Comparison of ENCODE assay signal across 9 mouse cellular contexts in genomic region chr9:57421688-57422111, GRCm38 (mm10). TPM values are rescaled to one million over a fixed set of nuclear protein-coding genes. Genes with fewer than 3 reads are reported as not detected.
DNase-seq lines count a peak whose midpoint lies in the region; ATAC-seq and TF ChIP-seq lines count a peak whose summit lies in the region.
"Had no signal": no experiment of that assay in that cellular context is flagged by ENCODE, and none has a peak within 500 bp of the region (broad histone marks: within the 10 kb centered on the region; RNA-seq: fewer than 3 reads in every experiment).

No protein-coding gene starts in this region.

- TF ChIP-seq CTCF in thymus, adult 2 months (IDR thresholded peaks at IDR 0.05; ENCODE audit: borderline replicate concordance, control insufficient read depth, extremely low read depth, insufficient read depth, low read length, poor library complexity): no peak
- no peak for TF ChIP-seq CTCF in kidney, postnatal 0 days (IDR thresholded peaks at IDR 0.05; ENCODE audit: low read depth)

- peaks cover 40% of the 10 kb centered on the region for H3K4me1 ChIP-seq in heart, embryonic 15.5 days (replicated peaks)
- peaks cover 20% of the 10 kb centered on the region for H3K4me1 ChIP-seq in thymus, adult 2 months (replicated peaks; ENCODE audit: control insufficient read depth, insufficient read depth, low read length)
- peaks cover 7% of the 10 kb centered on the region for H3K4me1 ChIP-seq in kidney, postnatal 0 days (replicated peaks; ENCODE audit: insufficient read depth, low read length)
- H3K4me1 ChIP-seq in stomach, embryonic 15.5 days: peaks cover 25% of the 10 kb centered on the region

- H3K36me3 ChIP-seq in heart, embryonic 15.5 days: no peaks in the 10 kb centered on the region
- no peaks in the 10 kb centered on the region for H3K36me3 ChIP-seq in thymus, adult 2 months (ENCODE audit: control insufficient read depth, insufficient read depth, low read length)
- H3K36me3 ChIP-seq in kidney, postnatal 0 days (ENCODE audit: insufficient read depth, low read length): 0 out of 2 replicates have a peak, but pooled peaks cover 6% of the 10 kb centered on the region
- H3K36me3 ChIP-seq in stomach, embryonic 15.5 days: no peaks in the 10 kb centered on the region

- DNase-seq in heart, adult 8-10 months (ENCODE audit: low spot score): no peak
- no peak for DNase-seq in thymus, adult 2 months
- no peak for DNase-seq in thymus, postnatal 10 days (ENCODE audit: low spot score in 2 of 2)
- DNase-seq in kidney, postnatal 0 days (ENCODE audit: low spot score): peak; percentile 51
- DNase-seq in spleen, postnatal 14 days (ENCODE audit: low spot score in 2 of 2): no peak
- DNase-seq in MN1 (ENCODE audit: low spot score): no peak

- no peaks in the 10 kb centered on the region for H3K27me3 ChIP-seq in heart, embryonic 15.5 days
- no peaks in the 10 kb centered on the region for H3K27me3 ChIP-seq in thymus, adult 2 months (ENCODE audit: control insufficient read depth, insufficient read depth, low read length)
- H3K27me3 ChIP-seq in kidney, postnatal 0 days (ENCODE audit: insufficient read depth, low read length): no peaks in the 10 kb centered on the region
- no peaks in the 10 kb centered on the region for H3K27me3 ChIP-seq in stomach, embryonic 15.5 days (replicated peaks)
- H3K27me3 ChIP-seq: forebrain, embryonic 13.5 days had no signal

- WGBS in heart, embryonic 15.5 days: 44% methylated on average over 5 of the region's 5 CpGs
- 62% methylated on average over 5 of the region's 5 CpGs for WGBS in thymus, adult 2 months
- WGBS in kidney, postnatal 0 days: 12% methylated on average over 5 of the region's 5 CpGs
- WGBS in stomach, embryonic 15.5 days: 43% methylated on average over 5 of the region's 5 CpGs

- no peak overlapping the region for H3K4me3 ChIP-seq in heart, embryonic 15.5 days
- H3K4me3 ChIP-seq in thymus, adult 2 months (ENCODE audit: control insufficient read depth, insufficient read depth, low read length): no peak overlapping the region
- H3K4me3 ChIP-seq in kidney, postnatal 0 days (replicated peaks; ENCODE audit: low read depth, low read length): no peak overlapping the region
- no peak overlapping the region for H3K4me3 ChIP-seq in stomach, embryonic 15.5 days (replicated peaks)
- H3K4me3 ChIP-seq: forebrain, embryonic 13.5 days had no signal

- H3K4me2 ChIP-seq in heart, embryonic 15.5 days: no peak overlapping the region
- no peak overlapping the region for H3K4me2 ChIP-seq in kidney, postnatal 0 days (ENCODE audit: low read length)
- no peak overlapping the region for H3K4me2 ChIP-seq in stomach, embryonic 15.5 days
- H3K4me2 ChIP-seq: forebrain, embryonic 13.5 days had no signal

- H3K27ac ChIP-seq in heart, embryonic 15.5 days: peak overlapping the region; percentile 92
- peak overlapping the region; percentile 68 for H3K27ac ChIP-seq in thymus, adult 2 months (ENCODE audit: control insufficient read depth, insufficient read depth, low read length)
- H3K27ac ChIP-seq in kidney, postnatal 0 days: peak overlapping the region; percentile 87
- H3K27ac ChIP-seq in stomach, embryonic 15.5 days: peak overlapping the region; percentile 97
- H3K27ac ChIP-seq: forebrain, embryonic 13.5 days had no signal

- ATAC-seq in heart, embryonic 15.5 days (replicated peaks; ENCODE audit: insufficient number of reproducible peaks, insufficient read depth, low FRiP score, low read depth): no peak
- peak; percentile 46 for ATAC-seq in kidney, postnatal 0 days (replicated peaks; ENCODE audit: low FRiP score, low read depth)
- no peak for ATAC-seq in stomach, embryonic 15.5 days (ENCODE audit: insufficient read depth, low FRiP score, low read depth)
- ATAC-seq: forebrain, embryonic 13.5 days had no signal

- no peaks in the 10 kb centered on the region for H3K9me3 ChIP-seq in heart, embryonic 15.5 days (replicated peaks)
- H3K9me3 ChIP-seq in kidney, postnatal 0 days (replicated peaks; ENCODE audit: low read length): no peaks in the 10 kb centered on the region
- no peaks in the 10 kb centered on the region for H3K9me3 ChIP-seq in stomach, embryonic 15.5 days
- H3K9me3 ChIP-seq: forebrain, embryonic 13.5 days had no signal

- no peak for TF ChIP-seq POLR2A in thymus, adult 2 months (IDR thresholded peaks at IDR 0.05; ENCODE audit: control insufficient read depth, extremely low read depth, insufficient read depth, low read length, poor library complexity)

- no peak overlapping the region for H3K9ac ChIP-seq in heart, embryonic 15.5 days
- H3K9ac ChIP-seq in kidney, postnatal 0 days (ENCODE audit: low read depth, low read length): no peak overlapping the region
- no peak overlapping the region for H3K9ac ChIP-seq in stomach, embryonic 15.5 days
- H3K9ac ChIP-seq: forebrain, embryonic 13.5 days had no signal

RNA-seq across cellular contexts. Expression of gene Ppcdc, which starts 18.2 kb away (rescaled TPM):
- polyA plus RNA-seq in heart, embryonic 15.5 days (2015; fragmentation: Nextera tagmentation; extraction: Ambion mirVana): 17.0 and 20.0 TPM in 2 replicates
- total RNA-seq in heart, adult 8-10 months (2022): 10 to 100 TPM in 2 of 4 experiments, 1 to 10 TPM in 2; 7.0 to 18.5 (median 9.7) TPM
- 73.8 and 82.9 TPM in 2 replicates for polyA plus RNA-seq in thymus, adult 2 months (2012; rRNA removed)
- polyA plus RNA-seq in kidney, postnatal 0 days (2015; fragmentation: Nextera tagmentation; extraction: Ambion mirVana): 29.6 and 34.8 TPM in 2 replicates
- 23.6 and 31.6 TPM in 2 replicates for polyA plus RNA-seq in stomach, embryonic 15.5 days (2015; fragmentation: Nextera tagmentation; extraction: Ambion mirVana)

RNA-seq across cellular contexts. Expression of gene Scamp5, which starts 46.2 kb away (rescaled TPM):
- polyA plus RNA-seq in heart, embryonic 15.5 days (2015; fragmentation: Nextera tagmentation; extraction: Ambion mirVana): 7.6 and 9.7 TPM in 2 replicates
- total RNA-seq in heart, adult 8-10 months (2022): 1 to 10 TPM; 4.1 to 7.3 (median 6.5) TPM
- 9.3 and 12.1 TPM in 2 replicates for polyA plus RNA-seq in thymus, adult 2 months (2012; rRNA removed)
- 18.3 and 19.4 TPM in 2 replicates for polyA plus RNA-seq in kidney, postnatal 0 days (2015; fragmentation: Nextera tagmentation; extraction: Ambion mirVana)
- polyA plus RNA-seq in stomach, embryonic 15.5 days (2015; fragmentation: Nextera tagmentation; extraction: Ambion mirVana): 19.8 and 22.4 TPM in 2 replicates
